Mouse (Mus musculus) Muller cell, postnatal 12 days (primary cell): Measurements from ENCODE around the gene Cort.

Experiments used
- DNase-seq: peaks from one replicate; pipeline ENCODE4 v3.0.0-alpha.2; 2015; ENCODE audit errors: inconsistent ontology term

Gene Cort

DNA sequence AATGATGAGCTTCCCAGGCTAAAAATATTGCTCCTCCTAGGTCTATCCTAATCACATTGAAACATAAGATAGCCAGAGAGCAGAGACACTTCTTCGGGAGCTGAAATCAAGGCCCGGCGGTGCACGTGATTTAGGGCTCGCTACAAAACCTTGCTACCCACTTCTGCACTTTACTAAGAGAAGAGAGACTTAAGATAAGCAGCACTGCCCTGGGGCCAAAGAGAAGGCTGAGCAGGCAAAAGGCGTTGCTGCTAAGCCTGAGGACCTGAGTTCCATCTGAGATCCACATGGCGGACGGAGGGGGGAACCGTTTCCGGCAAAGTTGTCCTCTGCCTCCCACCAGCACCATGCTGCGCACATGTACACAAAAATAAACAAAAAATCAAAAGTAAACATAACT, 28.0 kb downstream of the Cort start:
- DNase-seq, result no peak

- DNase-seq, result peak; percentile 61
Measured at GRCm38 (mm10) chr4:149097956-149098355, 28.6 kb downstream of the Cort start.

GRCm38 (mm10) chr4:149091364-149091763, 35.2 kb downstream of the Cort start:
- DNase-seq, result no peak

GRCm38 (mm10) chr4:149085381-149085780, 41.2 kb downstream of the Cort start:
- no peak for DNase-seq

GRCm38 (mm10) chr4:149081528-149081927, 45.0 kb downstream of the Cort start:
- DNase-seq, result peak; percentile 54

DNA sequence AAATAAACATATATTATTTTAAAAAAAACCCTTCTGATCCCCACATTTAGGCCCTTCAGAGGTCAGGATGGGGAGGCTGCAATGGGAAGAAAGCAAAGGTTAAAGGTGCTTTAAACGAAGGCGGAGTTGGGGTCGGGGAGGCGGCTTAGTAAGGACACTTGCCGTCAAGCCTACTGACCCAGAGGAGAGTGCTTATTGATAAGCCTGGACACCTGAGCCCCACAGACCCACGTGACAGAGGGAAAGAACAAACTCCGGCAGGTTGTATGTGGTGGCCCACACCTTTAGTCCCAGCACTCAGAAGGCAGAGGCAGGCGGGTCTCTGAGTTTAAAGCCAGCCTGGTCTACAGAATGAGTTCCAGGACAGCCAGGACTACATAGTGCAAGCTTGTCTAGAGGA, 46.5 kb downstream of the Cort start:
- no peak for DNase-seq

- DNase-seq, result no peak
Measured at GRCm38 (mm10) chr4:149079629-149080028, 46.9 kb downstream of the Cort start.

DNA sequence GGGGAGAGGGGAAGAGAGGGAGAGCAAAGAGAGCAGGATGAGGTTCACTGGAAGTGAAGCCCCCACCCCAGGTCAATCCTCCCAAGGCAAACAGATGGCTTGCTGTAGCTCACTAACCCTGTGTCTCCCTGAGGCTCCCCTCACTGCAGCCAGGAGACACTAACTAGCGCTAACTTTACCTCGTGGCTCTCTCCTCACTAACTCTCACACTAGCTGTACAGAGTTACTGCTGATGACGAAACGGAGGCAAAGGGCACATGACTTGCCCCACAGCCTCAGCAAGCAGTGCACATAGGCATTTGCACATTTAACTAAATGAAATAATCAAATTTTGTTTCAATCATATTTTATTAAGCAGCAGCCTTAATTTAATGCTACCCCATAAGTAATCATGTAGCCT, 48.3 kb downstream of the Cort start:
- no peak for DNase-seq

DNA sequence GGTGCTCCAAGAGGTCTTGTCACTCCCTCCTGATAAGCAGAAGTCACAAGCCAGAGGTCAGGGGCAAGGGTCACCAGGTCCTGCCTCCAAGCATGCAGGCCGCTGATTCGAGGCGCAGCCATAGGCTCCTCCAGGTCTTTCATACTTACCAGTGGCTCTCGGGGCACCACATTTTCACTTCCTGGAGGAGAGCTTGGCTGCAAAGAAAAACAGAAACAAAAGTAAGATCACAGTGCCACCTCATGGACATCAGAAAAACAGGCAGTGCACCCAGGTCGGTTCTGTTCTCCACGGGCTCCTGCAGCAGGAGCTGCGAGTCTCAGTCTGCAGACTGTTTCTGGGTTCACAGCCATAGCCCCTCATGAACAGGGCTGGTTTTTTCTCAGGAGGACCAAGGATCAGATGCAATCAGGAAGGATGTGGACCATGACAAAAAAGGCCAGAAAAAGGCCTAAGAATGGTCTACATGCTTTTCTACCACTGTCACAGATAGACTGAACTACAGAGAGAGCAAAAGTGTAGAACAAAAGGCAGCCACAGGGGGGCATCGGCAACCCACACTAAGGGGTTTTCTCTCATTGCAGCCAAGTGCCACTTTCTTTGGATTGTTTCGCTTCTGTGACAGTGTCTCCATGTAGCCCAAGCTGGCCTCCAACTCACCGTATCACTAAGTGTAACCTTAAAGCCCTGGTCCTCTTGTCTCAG, 50.5 kb downstream of the Cort start:
- DNase-seq, result peak; percentile 83

DNA sequence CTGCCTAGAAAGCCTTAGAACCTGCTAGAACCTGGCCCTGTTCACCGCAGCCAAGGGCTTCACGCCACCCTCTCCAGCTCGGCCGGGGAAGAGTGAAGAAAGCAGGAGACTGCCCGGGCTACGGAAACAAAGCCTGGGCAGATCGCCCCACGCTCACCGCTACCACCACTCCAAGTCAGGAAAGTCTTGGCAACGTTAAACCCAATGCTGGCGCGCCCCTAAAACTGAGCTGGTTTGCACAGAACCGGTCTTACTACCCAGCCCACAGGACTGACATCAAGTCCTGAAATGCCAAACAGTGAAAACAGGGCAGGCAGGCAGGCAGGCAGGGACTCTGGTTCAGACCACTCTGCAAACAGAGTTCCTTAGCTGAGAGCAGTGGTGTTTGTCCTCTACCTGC, 51.5 kb downstream of the Cort start:
- no peak for DNase-seq
